Mouse (Mus musculus): Measurements from ENCODE around the gene Fam126b. TPM values are rescaled to one million over a fixed set of nuclear protein-coding genes. Genes with fewer than 3 reads are reported as not detected.
A peak's percentile ranks its signal among the peaks of the same experiment; 100 is the strongest.
"Not testable (repeated sequence)": the region's sequence is repeated elsewhere in the genome, so short reads cannot be mapped to it uniquely, and the experiment has no call there.

The Fam126b gene
- polyA plus RNA-seq, 1 experiment = 2.8 TPM

GRCm38 (mm10) chr1:58582611-58583010 is 3.5 kb downstream of the Fam126b start:
- 60% methylated on average over 1 of the region's 1 CpGs for WGBS
- H3K4me1 ChIP-seq (ENCODE audit: control insufficient read depth, insufficient read depth, low read length) = peaks cover 3% of the 10 kb centered on the region
- no peak for TF ChIP-seq CTCF (IDR thresholded peaks at IDR 0.05; ENCODE audit: insufficient read depth, low read length)
- no peak for TF ChIP-seq POLR2A (IDR thresholded peaks at IDR 0.05; ENCODE audit: borderline replicate concordance, extremely low read depth, low read depth, low read length)
- H3K4me3 ChIP-seq (replicated peaks; ENCODE audit: extremely low read depth, low read depth, low read length) = no peak overlapping the region
- no peak for DNase-seq

- H3K4me1 ChIP-seq (ENCODE audit: control insufficient read depth, insufficient read depth, low read length) = no peaks in the 10 kb centered on the region
- H3K4me3 ChIP-seq (replicated peaks; ENCODE audit: extremely low read depth, low read depth, low read length) = no peak overlapping the region
- TF ChIP-seq POLR2A (IDR thresholded peaks at IDR 0.05; ENCODE audit: borderline replicate concordance, extremely low read depth, low read depth, low read length) (no peak), CTCF (IDR thresholded peaks at IDR 0.05; ENCODE audit: insufficient read depth, low read length) (peak; percentile 40; the same call in 1 of the 2 replicates)
- no peak for DNase-seq
- WGBS = 90% methylated on average over 2 of the region's 2 CpGs
These were observed 6.9 kb downstream of the Fam126b start for GRCm38 (mm10) chr1:58579179-58579578.

GRCm38 (mm10) chr1:58570437-58570836 is 15.7 kb downstream of the Fam126b start:
- Histone ChIP-seq H3K4me1 (ENCODE audit: control insufficient read depth, insufficient read depth, low read length) (peaks cover 3% of the 10 kb centered on the region), H3K4me3 (replicated peaks; ENCODE audit: extremely low read depth, low read depth, low read length) (no peak overlapping the region)
- TF ChIP-seq POLR2A (IDR thresholded peaks at IDR 0.05; ENCODE audit: borderline replicate concordance, extremely low read depth, low read depth, low read length) (no peak), CTCF (IDR thresholded peaks at IDR 0.05; ENCODE audit: insufficient read depth, low read length) (no peak)
- WGBS = 60% methylated on average over 4 of the region's 4 CpGs
- DNase-seq = no peak

- DNase-seq = no peak
- peaks cover 3% of the 10 kb centered on the region for H3K4me1 ChIP-seq (ENCODE audit: control insufficient read depth, insufficient read depth, low read length)
- TF ChIP-seq CTCF (IDR thresholded peaks at IDR 0.05; ENCODE audit: insufficient read depth, low read length) = no peak
- TF ChIP-seq POLR2A (IDR thresholded peaks at IDR 0.05; ENCODE audit: borderline replicate concordance, extremely low read depth, low read depth, low read length) = no peak
- no peak overlapping the region for H3K4me3 ChIP-seq (replicated peaks; ENCODE audit: extremely low read depth, low read depth, low read length)
These were observed 17.5 kb downstream of the Fam126b start for GRCm38 (mm10) chr1:58568456-58569130.

GRCm38 (mm10) chr1:58566621-58567020 is 19.5 kb downstream of the Fam126b start:
- Histone ChIP-seq H3K4me1 (ENCODE audit: control insufficient read depth, insufficient read depth, low read length) (peaks cover 3% of the 10 kb centered on the region), H3K4me3 (replicated peaks; ENCODE audit: extremely low read depth, low read depth, low read length) (no peak overlapping the region)
- TF ChIP-seq CTCF (IDR thresholded peaks at IDR 0.05; ENCODE audit: insufficient read depth, low read length) (no peak), POLR2A (IDR thresholded peaks at IDR 0.05; ENCODE audit: borderline replicate concordance, extremely low read depth, low read depth, low read length) (no peak)
- no peak for DNase-seq

- no peak for DNase-seq
- Histone ChIP-seq H3K4me3 (replicated peaks; ENCODE audit: extremely low read depth, low read depth, low read length) (no peak overlapping the region), H3K4me1 (ENCODE audit: control insufficient read depth, insufficient read depth, low read length) (no peaks in the 10 kb centered on the region)
- WGBS = 89% methylated on average over 5 of the region's 5 CpGs
- TF ChIP-seq POLR2A (IDR thresholded peaks at IDR 0.05; ENCODE audit: borderline replicate concordance, extremely low read depth, low read depth, low read length) (no peak), CTCF (IDR thresholded peaks at IDR 0.05; ENCODE audit: insufficient read depth, low read length) (no peak)
These were observed 21.1 kb downstream of the Fam126b start for GRCm38 (mm10) chr1:58564981-58565380.

GRCm38 (mm10) chr1:58562455-58562854 is 23.7 kb downstream of the Fam126b start:
- no peaks in the 10 kb centered on the region for H3K4me1 ChIP-seq (ENCODE audit: control insufficient read depth, insufficient read depth, low read length)
- no peak for TF ChIP-seq POLR2A (IDR thresholded peaks at IDR 0.05; ENCODE audit: borderline replicate concordance, extremely low read depth, low read depth, low read length)
- TF ChIP-seq CTCF (IDR thresholded peaks at IDR 0.05; ENCODE audit: insufficient read depth, low read length) = peak; percentile 21; the same call in 1 of the 2 replicates
- peak; percentile 33 for DNase-seq
- WGBS = 93% methylated on average over 1 of the region's 1 CpGs
- no peak overlapping the region for H3K4me3 ChIP-seq (replicated peaks; ENCODE audit: extremely low read depth, low read depth, low read length)

GRCm38 (mm10) chr1:58560370-58560769 is 25.8 kb downstream of the Fam126b start:
- H3K4me3 ChIP-seq (replicated peaks; ENCODE audit: extremely low read depth, low read depth, low read length); H3K4me1 ChIP-seq (ENCODE audit: control insufficient read depth, insufficient read depth, low read length); DNase-seq: not testable (repeated sequence)
- WGBS = 92% methylated on average over 6 of the region's 6 CpGs

- no peak for TF ChIP-seq CTCF (IDR thresholded peaks at IDR 0.05; ENCODE audit: insufficient read depth, low read length)
- TF ChIP-seq POLR2A (IDR thresholded peaks at IDR 0.05; ENCODE audit: borderline replicate concordance, extremely low read depth, low read depth, low read length) = no peak
- no peaks in the 10 kb centered on the region for H3K4me1 ChIP-seq (ENCODE audit: control insufficient read depth, insufficient read depth, low read length)
- no peak overlapping the region for H3K4me3 ChIP-seq (replicated peaks; ENCODE audit: extremely low read depth, low read depth, low read length)
- 74% methylated on average over 1 of the region's 1 CpGs for WGBS
- no peak for DNase-seq
These were observed 44.7 kb downstream of the Fam126b start for GRCm38 (mm10) chr1:58541386-58541785.

GRCm38 (mm10) chr1:58507249-58507648 is 78.9 kb downstream of the Fam126b start:
- H3K4me1 ChIP-seq (ENCODE audit: control insufficient read depth, insufficient read depth, low read length) = peaks cover 9% of the 10 kb centered on the region
- no peak overlapping the region for H3K4me3 ChIP-seq (replicated peaks; ENCODE audit: extremely low read depth, low read depth, low read length)
- TF ChIP-seq CTCF (IDR thresholded peaks at IDR 0.05; ENCODE audit: insufficient read depth, low read length) = no peak
- WGBS = 96% methylated on average over 3 of the region's 3 CpGs
- DNase-seq = no peak

Measured in lung, adult 2 months (tissue).